Mouse (Mus musculus) adrenal gland, postnatal 4 days (tissue): Measurements from ENCODE around the gene Sec16b. TPM values are rescaled to one million over a fixed set of nuclear protein-coding genes. Genes with fewer than 3 reads are reported as not detected.

Experiments used
- DNase-seq, 2 experiments: peaks; one replicate each; pipeline ENCODE4 v3.0.0; 2021 to 2022; ENCODE audit warnings: low spot score in 2 of 2, mixed read lengths in 2 of 2
- total RNA-seq, 2 experiments: library from RNA; stranded (reverse); gene quantifications; 2 replicates each; pipeline ENCODE4 v1.2.3; 2021

The Sec16b gene
- total RNA-seq, 2 experiments from 2014 or later: 1.8 to 6.3 TPM

GRCm38 (mm10) chr1:157554686-157555530, 48.4 kb downstream of the Sec16b start:
- no peak for DNase-seq

- DNase-seq: no peak
Observed at GRCm38 (mm10) chr1:157555738-157556137, 49.2 kb downstream of the Sec16b start.

DNA sequence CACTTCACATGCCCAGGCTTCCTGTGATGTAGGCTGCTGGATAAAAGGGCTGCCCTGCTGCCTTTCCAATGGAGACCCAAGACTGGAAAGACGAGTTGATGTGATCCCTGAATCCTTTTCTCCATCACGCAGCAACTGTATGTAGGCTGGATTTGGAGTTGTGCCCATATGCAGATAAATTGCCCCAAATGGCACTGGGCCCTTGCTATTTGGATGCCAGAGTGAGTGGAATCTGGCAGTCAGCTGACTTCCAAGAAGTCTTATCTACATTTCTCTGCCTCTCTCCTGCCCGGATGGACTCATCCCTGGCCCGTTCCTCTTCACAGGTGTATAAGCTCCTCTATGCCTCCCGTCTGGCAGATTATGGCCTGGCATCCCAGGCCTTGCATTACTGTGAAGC, 49.9 kb downstream of the Sec16b start:
- no peak for DNase-seq

- no peak for DNase-seq
Observed at GRCm38 (mm10) chr1:157558145-157558544, 51.6 kb downstream of the Sec16b start.

DNA sequence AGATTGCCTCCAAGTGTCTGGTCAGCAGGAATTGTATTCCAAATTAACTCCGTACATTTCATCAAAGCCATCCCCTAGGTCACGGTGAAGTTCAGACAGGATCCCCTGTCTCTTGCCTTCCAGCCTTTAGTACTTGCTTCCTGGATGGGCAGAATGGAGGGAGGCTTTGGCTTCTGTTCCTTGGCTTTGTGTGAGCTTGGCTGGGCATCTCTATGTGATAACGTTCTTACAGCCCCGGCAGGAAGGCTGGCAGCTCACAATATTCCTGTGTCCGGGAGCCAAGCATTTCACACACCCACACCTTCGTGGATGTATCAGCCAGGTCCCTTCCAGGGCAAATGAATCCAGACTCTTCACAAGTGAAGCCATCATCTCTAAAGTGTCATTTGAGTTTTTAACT, 53.5 kb downstream of the Sec16b start:
- DNase-seq: no peak

- no peak for DNase-seq
Observed at GRCm38 (mm10) chr1:157560654-157561386, 54.3 kb downstream of the Sec16b start.

DNA sequence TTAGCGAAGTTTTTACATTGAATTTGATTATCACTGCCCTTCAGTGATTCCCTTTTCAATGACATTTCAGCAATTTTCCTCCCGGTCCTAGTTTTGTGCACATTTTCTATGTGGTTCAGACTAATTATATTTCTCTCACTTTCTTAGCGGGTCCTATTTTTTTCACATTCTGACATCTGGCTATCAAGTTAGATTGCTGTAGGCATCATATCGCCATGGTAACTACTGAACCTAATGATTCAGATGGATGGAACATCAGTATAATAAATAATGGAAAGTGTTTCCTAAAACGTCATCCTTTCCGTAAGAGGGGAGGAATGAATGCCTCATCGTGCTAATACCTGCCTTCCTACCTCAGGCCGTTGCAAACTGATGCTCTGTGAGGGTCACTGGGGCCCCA, 61.3 kb downstream of the Sec16b start:
- no peak for DNase-seq

DNA sequence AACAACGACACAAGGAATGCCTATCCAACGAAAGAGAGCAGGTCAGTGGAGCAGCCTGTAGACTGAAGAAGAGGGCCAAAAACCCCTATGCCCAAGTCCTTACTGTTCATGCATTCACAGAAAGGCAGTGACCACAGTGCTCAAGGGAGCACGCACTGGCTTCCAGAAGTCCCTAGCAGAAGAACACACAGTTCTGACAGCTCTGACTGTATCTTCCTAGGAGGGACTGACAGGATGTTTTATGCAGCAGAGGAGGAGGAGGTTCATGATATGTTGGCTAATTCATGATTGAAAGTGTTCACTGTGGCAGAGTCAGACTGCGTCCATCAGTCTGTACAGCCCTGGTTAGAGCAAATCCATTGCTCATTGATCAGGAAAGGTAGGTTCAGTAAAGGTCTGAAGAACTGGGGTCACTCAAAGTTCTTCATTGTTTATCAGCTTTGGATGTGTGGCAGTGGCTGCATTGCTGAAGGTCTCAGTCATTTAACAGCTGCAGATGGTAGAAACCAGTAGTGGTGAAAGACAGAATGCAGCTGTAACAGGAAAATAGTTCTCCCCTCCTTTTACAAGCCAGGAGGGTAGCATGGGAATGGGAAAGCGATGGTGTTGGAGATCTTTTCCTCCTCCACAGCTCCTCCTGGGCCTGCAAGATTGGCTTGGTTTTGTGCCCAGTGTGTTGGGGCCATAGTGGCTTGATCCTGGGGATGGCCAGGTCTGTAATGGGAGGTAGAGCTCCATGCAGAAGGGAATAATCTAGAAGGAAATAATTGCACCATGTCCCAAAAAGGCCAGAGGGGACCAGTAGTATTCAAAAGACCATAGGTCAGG, 62.9 kb downstream of the Sec16b start:
- DNase-seq: no peak

GRCm38 (mm10) chr1:157575316-157575715, 68.8 kb downstream of the Sec16b start:
- no peak for DNase-seq

DNA sequence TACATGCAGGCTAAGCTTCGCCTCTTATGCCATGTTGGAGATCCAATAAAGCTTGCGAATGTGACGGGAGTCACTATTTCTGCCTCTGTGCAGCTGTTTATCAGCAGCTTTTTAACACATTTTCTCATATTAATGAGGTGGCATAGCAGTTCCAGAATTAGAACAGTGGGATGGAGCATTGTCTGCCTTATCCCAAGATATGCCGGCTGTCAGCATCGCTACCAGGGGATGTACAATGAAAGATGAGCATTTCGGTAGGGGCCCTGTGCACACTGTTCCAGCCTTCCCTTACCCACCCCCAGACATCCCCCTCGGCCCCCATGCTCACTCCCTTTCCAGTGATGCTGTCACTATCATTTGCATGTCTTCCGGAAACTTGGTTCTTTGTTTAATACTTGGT, 71.8 kb downstream of the Sec16b start:
- no peak for DNase-seq

GRCm38 (mm10) chr1:157586556-157586955, 80.0 kb downstream of the Sec16b start:
- DNase-seq: no peak

GRCm38 (mm10) chr1:157592039-157592438, 85.5 kb downstream of the Sec16b start:
- DNase-seq: no peak

GRCm38 (mm10) chr1:157594561-157594960, 88.0 kb downstream of the Sec16b start:
- DNase-seq: no peak

DNA sequence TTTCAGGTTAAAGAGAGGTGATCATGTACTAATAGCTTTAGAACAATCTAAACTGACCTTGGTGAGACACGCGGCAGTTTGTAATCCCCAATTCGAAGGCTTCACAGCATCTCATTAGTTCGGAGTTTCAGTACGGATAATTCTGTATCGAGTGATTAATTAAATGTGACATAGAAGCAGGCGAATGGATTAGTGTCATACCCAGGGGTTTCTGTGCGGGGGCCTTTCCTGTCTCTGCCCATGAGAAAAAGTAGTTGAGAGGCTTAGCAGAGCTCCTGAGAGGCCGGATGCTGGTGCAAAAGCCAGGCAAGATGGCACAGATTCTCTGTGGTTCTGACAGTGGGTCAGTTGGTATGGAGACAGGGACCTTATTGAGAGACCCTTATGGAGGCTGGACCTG, 88.6 kb downstream of the Sec16b start:
- no peak for DNase-seq

DNA sequence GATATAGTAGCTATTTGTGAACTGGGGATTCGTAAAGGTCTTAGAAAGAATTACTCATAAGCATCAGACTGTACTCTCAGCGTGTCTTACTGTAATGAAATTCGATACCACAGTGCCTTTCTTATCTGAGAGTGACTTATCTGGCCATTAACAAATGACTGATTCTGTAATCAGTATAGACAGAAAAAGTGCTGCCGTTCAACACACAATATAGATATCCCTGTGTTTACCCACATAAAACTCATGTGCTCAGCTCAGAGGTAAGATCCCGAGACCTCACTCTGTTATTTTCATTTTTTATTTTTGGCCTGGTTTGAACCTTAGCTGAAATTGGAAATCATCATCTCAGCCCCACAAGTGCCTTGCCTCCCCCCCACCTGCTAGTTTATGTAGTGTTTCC, 98.0 kb downstream of the Sec16b start:
- no peak for DNase-seq

Other genes starting within 250 kb of the Sec16b start
- gene Rasal2, start 94.1 kb upstream of the Sec16b start, total RNA-seq: 10 to 100 TPM; 12.2 to 13.6 TPM
- gene Cryzl2, start 48.2 kb upstream of the Sec16b start, total RNA-seq: 10 to 100 TPM; 49.0 to 49.2 TPM